Mouse (Mus musculus) forebrain, embryonic 15.5 days (tissue): ENCODE results near the gene Hmg20b. TPM values are rescaled to one million over a fixed set of nuclear protein-coding genes. Genes with fewer than 3 reads are reported as not detected.

ENCODE experiments used
- ATAC-seq: fragments of 200-750 bp; cut with Nextera tagmentation; replicated peaks from 2 replicates; pipeline ENCODE4 v1.8.0; 2017; ENCODE audit warnings: mild to moderate bottlenecking, moderate TSS enrichment, moderate library complexity
- H3K27ac ChIP-seq: fragments of 300-500 bp; sonication (generic); replicated peaks from 2 replicates; pipeline ENCODE4 v1.5.1; 2015; ENCODE audit warnings: mild to moderate bottlenecking, inconsistent platforms
- H3K27me3 ChIP-seq: fragments of 300-500 bp; sonication (generic); 2 replicates; pipeline ENCODE4 v1.6.1; 2015; ENCODE audit warnings: inconsistent platforms
- H3K36me3 ChIP-seq: fragments of 300-500 bp; sonication (generic); 2 replicates; pipeline ENCODE4 v1.6.1; 2015; ENCODE audit warnings: mild to moderate bottlenecking, inconsistent platforms
- H3K4me1 ChIP-seq: fragments of 300-500 bp; sonication (generic); 2 replicates; pipeline ENCODE4 v1.6.1; 2015; ENCODE audit warnings: inconsistent platforms
- H3K4me2 ChIP-seq: fragments of 300-500 bp; sonication (generic); replicated peaks from 2 replicates; pipeline ENCODE4 v1.6.1; 2015; ENCODE audit warnings: mild to moderate bottlenecking, inconsistent platforms
- H3K4me3 ChIP-seq: fragments of 300-500 bp; sonication (generic); 2 replicates; pipeline ENCODE4 v1.5.1; 2015; ENCODE audit warnings: mild to moderate bottlenecking, inconsistent platforms
- H3K9ac ChIP-seq: fragments of 300-500 bp; sonication (generic); replicated peaks from 2 replicates; pipeline ENCODE4 v1.6.1; 2015; ENCODE audit warnings: mild to moderate bottlenecking, inconsistent platforms
- H3K9me3 ChIP-seq: fragments of 300-500 bp; sonication (generic); 2 replicates; pipeline ENCODE4 v1.6.1; 2016; ENCODE audit warnings: inconsistent platforms
- WGBS: fragments of 180-500 bp; shearing (Covaris S2); methylation state at CpG from one replicate; pipeline ENCODE4 v1.1.7; 2015; ENCODE audit warnings: mixed read lengths; 5-methylcytosine and 5-hydroxymethylcytosine counted together
- polyA plus RNA-seq: library from polyadenylated mRNA; unstranded; fragments of >200 nt; fragmentation: Nextera tagmentation; extraction: Ambion mirVana; gene quantifications from 2 replicates; pipeline ENCODE4 v1.2.1, GENCODE M21; 2015

The Hmg20b gene
- polyA plus RNA-seq, 1 experiment from 2014 or later = 43.3 TPM

- H3K4me2 ChIP-seq = peak overlapping the region; percentile 86
- peak overlapping the region; percentile 93 for H3K9ac ChIP-seq
- no peaks in the 10 kb centered on the region for H3K9me3 ChIP-seq
- no peak overlapping the region for H3K27ac ChIP-seq
- no peak for ATAC-seq
- 66% methylated on average over 2 of the region's 2 CpGs for WGBS
- peaks cover 8% of the 10 kb centered on the region; the same call in 1 of the 2 replicates for H3K36me3 ChIP-seq
- H3K4me1 ChIP-seq = peaks cover 31% of the 10 kb centered on the region
- no peaks in the 10 kb centered on the region for H3K27me3 ChIP-seq
- H3K4me3 ChIP-seq = peak overlapping the region; percentile 91
Observed at GRCm38 (mm10) chr10:81377362-81377664, 27.0 kb upstream of the Hmg20b start.

DNA sequence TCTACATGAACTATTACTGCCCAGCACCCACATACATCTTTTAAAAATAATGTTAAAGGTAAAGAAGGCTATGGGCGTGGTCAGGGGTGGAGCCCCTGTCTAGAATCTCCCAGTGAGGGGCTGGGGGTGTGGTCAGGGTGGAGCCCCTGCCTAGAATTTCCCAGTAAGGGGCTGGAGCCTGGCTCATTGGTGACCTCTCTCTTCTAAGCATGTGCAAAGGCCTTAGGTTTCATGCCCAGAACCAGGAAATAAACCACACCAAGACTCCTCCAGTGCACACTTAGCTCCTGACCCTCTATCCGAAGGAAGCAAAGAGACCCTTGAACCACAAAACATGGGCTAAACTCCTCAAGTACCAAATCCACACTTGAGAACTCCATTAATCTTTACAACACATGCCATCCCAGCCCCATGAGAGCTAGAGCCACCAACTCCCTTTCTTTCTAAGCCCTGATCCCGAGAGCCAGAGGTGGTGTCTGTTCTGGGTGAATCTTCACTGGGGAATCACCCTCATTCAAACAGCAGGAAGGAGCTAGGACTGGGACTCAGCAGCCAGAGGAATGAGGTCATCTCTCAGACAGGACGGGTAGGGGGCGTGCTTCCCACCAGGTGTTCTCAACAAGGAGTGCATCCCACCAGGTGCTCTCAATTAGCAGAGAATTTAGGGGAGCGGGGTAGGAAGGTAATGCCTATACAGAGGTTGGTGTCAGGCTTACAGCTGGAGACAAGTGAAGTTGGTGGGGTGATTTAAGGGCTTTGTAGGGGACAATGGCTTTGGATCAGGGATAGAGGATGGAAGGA is 26.5 kb upstream of the Hmg20b start:
- no peaks in the 10 kb centered on the region for H3K27me3 ChIP-seq
- H3K4me1 ChIP-seq = peaks cover 31% of the 10 kb centered on the region
- 42% methylated on average over 6 of the region's 6 CpGs for WGBS
- H3K9me3 ChIP-seq = no peaks in the 10 kb centered on the region
- H3K27ac ChIP-seq = no peak overlapping the region
- H3K9ac ChIP-seq = peak overlapping the region; percentile 93; the same call in 1 of the 2 replicates
- H3K4me2 ChIP-seq = peak overlapping the region; percentile 86
- peak overlapping the region; percentile 91 for H3K4me3 ChIP-seq
- H3K36me3 ChIP-seq = peaks cover 8% of the 10 kb centered on the region; the same call in 1 of the 2 replicates
- ATAC-seq = no peak

- Histone ChIP-seq H3K4me2 (no peak overlapping the region), H3K9ac (no peak overlapping the region), H3K9me3 (no peaks in the 10 kb centered on the region), H3K27ac (no peak overlapping the region), H3K4me1 (peaks cover 31% of the 10 kb centered on the region), H3K27me3 (no peaks in the 10 kb centered on the region), H3K4me3 (no peak overlapping the region), H3K36me3 (peaks cover 18% of the 10 kb centered on the region)
- no peak for ATAC-seq
- WGBS = 92% methylated on average over 10 of the region's 10 CpGs
Observed at GRCm38 (mm10) chr10:81375322-81375721, 25.0 kb upstream of the Hmg20b start.

DNA sequence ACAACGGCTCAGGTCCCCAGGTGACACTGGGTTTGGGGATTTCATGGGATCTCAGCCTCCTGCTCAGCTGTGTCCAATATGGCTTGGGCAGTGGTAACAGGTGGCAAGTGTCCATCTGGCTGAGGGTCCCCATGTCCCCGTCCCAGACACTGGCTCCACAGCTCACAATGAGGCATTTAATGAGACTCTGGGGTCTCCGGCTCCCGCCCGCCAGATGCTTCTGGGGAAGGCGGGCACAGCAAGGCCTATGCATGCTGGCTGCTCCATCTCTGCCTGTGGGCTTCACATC is 16.9 kb upstream of the Hmg20b start:
- H3K9ac ChIP-seq = no peak overlapping the region
- peaks cover 22% of the 10 kb centered on the region for H3K27me3 ChIP-seq
- no peak overlapping the region for H3K4me2 ChIP-seq
- WGBS = 69% methylated on average over 6 of the region's 6 CpGs
- no peak overlapping the region for H3K27ac ChIP-seq
- H3K9me3 ChIP-seq = no peaks in the 10 kb centered on the region
- peaks cover 52% of the 10 kb centered on the region for H3K36me3 ChIP-seq
- peaks cover 19% of the 10 kb centered on the region for H3K4me1 ChIP-seq
- ATAC-seq = no peak
- no peak overlapping the region for H3K4me3 ChIP-seq

DNA sequence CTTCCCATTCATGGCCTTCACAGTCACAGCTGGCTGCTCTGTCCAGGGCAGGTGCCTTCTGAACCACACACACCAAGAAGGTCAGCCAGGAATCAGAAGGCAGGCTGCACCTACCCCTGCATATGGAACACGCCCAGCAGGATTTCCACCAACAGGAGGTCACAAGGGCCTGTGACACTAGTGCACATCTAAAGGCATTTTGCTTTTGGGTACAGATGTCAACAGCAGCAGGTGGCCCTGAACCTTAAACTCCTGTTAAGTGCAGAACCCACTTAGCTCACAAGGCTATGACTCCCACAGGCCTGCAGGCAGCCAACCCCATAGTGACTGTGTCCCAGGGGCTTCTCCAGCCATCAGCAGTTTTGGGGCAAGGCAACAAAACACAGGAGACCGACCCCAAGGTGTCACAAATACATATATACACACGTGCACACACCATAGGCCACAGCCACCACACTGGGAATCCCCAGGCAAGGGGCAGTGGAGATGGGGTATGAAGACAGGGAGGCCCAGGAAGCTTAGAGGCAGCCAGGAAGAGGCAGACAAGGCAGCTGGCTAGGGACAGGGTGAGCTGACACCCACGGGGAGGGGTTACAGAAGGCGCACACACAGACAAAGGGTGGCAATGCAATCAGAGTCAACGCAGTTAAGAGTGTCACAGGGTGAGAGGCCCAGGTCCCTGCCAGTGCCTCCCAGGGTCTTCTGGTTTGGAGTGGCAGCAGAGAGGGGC is 16.4 kb upstream of the Hmg20b start:
- no peak for ATAC-seq

GRCm38 (mm10) chr10:81365672-81366476 is 15.6 kb upstream of the Hmg20b start, which contains the start of gene 4930404N11Rik:
TSS of gene 4930404N11Rik (minus strand) at chr10:81365816.
- Histone ChIP-seq H3K4me1 (peaks cover 19% of the 10 kb centered on the region), H3K36me3 (peaks cover 47% of the 10 kb centered on the region), H3K27me3 (peaks cover 22% of the 10 kb centered on the region), H3K27ac (no peak within 1 kb of the TSS), H3K9ac (peak within 1 kb of the TSS; percentile 8; the same call in 1 of the 2 replicates), H3K9me3 (no peaks in the 10 kb centered on the region), H3K4me3 (peak within 1 kb of the TSS; percentile 28), H3K4me2 (peak within 1 kb of the TSS; percentile 46)
- no peak for ATAC-seq
- WGBS = 20% methylated on average over 12 of the region's 12 CpGs

More for the DNA sequence above, 16.4 kb upstream of the Hmg20b start:
- peaks cover 22% of the 10 kb centered on the region for H3K27me3 ChIP-seq
- WGBS = 81% methylated on average over 6 of the region's 6 CpGs
- no peak overlapping the region for H3K4me3 ChIP-seq
- no peaks in the 10 kb centered on the region for H3K9me3 ChIP-seq
- H3K4me1 ChIP-seq = peaks cover 19% of the 10 kb centered on the region
- no peak overlapping the region for H3K27ac ChIP-seq
- H3K9ac ChIP-seq = no peak overlapping the region
- peaks cover 52% of the 10 kb centered on the region for H3K36me3 ChIP-seq
- H3K4me2 ChIP-seq = no peak overlapping the region

GRCm38 (mm10) chr10:81365073-81365472 is 14.8 kb upstream of the Hmg20b start:
- Histone ChIP-seq H3K9ac (no peak overlapping the region), H3K27ac (no peak overlapping the region), H3K4me2 (no peak overlapping the region), H3K4me1 (peaks cover 19% of the 10 kb centered on the region), H3K36me3 (peaks cover 39% of the 10 kb centered on the region), H3K9me3 (no peaks in the 10 kb centered on the region), H3K4me3 (no peak overlapping the region), H3K27me3 (peaks cover 22% of the 10 kb centered on the region)
- ATAC-seq = no peak
- 34% methylated on average over 4 of the region's 4 CpGs for WGBS

DNA sequence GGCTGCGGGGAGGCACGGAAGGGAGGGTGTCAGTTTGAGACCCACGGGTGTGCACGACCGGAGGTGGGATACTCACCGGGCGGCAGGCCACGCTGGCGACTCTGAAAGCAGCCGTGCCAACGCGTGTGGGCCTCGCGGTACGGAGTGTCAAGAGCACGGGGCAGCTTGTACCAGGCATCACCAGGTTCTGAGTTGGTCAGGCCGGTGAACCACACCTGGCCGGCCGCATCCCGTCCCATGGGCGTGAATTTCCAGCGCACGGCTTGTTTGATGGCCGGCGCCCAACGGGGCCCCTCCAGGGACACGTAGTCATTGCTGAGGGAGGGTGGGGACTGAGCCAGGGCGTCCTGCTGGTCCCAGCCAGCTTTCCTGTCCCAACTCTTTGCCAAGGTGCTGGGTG is 14.4 kb upstream of the Hmg20b start:
- WGBS = 6% methylated on average over 28 of the region's 28 CpGs

GRCm38 (mm10) chr10:81363436-81364346 is 13.4 kb upstream of the Hmg20b start:
- Histone ChIP-seq H3K4me1 (peaks cover 21% of the 10 kb centered on the region), H3K4me2 (peak overlapping the region; percentile 46), H3K9ac (0 out of 2 replicates have a peak overlapping the region, but pooled peaks have one; percentile 8), H3K9me3 (no peaks in the 10 kb centered on the region), H3K4me3 (peak overlapping the region; percentile 28), H3K27me3 (peaks cover 22% of the 10 kb centered on the region), H3K36me3 (peaks cover 26% of the 10 kb centered on the region), H3K27ac (no peak overlapping the region)
- no peak for ATAC-seq
- 11% methylated on average over 54 of the region's 54 CpGs for whole genome bisulfite sequencing

More for the DNA sequence above, 14.4 kb upstream of the Hmg20b start:
- Histone ChIP-seq H3K9me3 (no peaks in the 10 kb centered on the region), H3K4me2 (peak overlapping the region; percentile 46), H3K4me1 (peaks cover 19% of the 10 kb centered on the region), H3K36me3 (peaks cover 35% of the 10 kb centered on the region), H3K27me3 (peaks cover 22% of the 10 kb centered on the region), H3K27ac (no peak overlapping the region), H3K9ac (peak overlapping the region; percentile 8; the same call in 1 of the 2 replicates), H3K4me3 (peak overlapping the region; percentile 28)
- no peak for ATAC-seq

DNA sequence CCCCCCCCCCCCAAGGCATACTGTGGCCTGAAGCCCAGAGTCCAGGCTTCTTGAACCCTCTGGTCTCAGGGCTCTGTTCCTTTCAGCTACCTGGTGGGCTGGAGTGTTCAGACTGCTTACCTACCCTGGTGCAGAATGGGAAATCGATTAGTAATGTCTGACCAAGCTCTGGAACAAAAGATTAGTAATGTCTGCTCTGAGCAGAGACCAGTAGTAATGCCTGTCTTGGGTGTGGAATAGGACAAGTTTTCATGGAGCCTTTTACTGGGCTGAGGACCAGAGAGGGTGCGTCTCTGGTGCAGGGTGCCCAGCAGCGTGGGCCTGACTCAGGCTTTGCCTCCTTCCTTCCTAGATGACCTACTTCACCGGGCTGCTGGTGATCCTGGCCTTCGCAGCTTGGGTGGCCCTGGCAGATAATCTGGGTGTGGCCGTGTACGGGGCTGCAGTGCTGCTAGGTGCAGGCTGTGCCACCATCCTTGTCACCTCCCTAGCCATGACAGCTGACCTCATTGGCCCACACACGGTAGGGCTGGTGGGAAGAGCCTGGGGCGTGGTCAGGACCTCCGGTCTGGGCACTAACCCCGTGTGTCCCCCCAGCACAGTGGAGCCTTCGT is 12.2 kb upstream of the Hmg20b start:
- H3K4me3 ChIP-seq = no peak overlapping the region
- H3K4me1 ChIP-seq = peaks cover 33% of the 10 kb centered on the region
- no peak for ATAC-seq
- no peak overlapping the region for H3K4me2 ChIP-seq
- 81% methylated on average over 12 of the region's 12 CpGs for WGBS
- H3K9me3 ChIP-seq = no peaks in the 10 kb centered on the region
- peaks cover 13% of the 10 kb centered on the region for H3K36me3 ChIP-seq
- H3K9ac ChIP-seq = no peak overlapping the region
- peaks cover 22% of the 10 kb centered on the region for H3K27me3 ChIP-seq
- no peak overlapping the region for H3K27ac ChIP-seq

GRCm38 (mm10) chr10:81360721-81361120 is 10.4 kb upstream of the Hmg20b start:
- no peak overlapping the region for H3K4me3 ChIP-seq
- no peak overlapping the region for H3K9ac ChIP-seq
- no peak overlapping the region for H3K27ac ChIP-seq
- peaks cover 37% of the 10 kb centered on the region for H3K4me1 ChIP-seq
- H3K9me3 ChIP-seq = no peaks in the 10 kb centered on the region
- H3K27me3 ChIP-seq = peaks cover 22% of the 10 kb centered on the region
- 75% methylated on average over 8 of the region's 8 CpGs for WGBS
- no peak overlapping the region for H3K4me2 ChIP-seq
- H3K36me3 ChIP-seq = no peaks in the 10 kb centered on the region
- no peak for ATAC-seq
